In the genomic region with DNA sequence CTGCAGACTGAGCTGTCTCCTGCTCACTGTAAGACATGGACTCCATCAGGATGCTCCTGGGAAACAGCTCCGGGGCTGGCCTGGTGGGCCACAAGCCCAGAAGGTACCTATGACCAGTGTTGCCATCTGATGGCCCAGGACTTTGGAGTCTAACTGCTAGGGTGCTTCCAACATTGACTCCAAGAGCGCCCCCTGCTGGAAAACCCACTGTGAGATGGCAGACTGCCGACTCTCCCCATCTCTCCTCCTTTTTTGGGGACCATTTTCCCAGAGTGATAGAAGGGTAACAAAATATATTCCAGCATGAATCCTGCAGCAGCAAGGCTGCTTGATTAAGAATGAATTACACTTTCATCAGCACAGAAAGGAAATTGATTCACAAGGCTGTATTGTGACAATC, we compare ENCODE assay signal across 7 mouse cellular contexts. TPM values are rescaled to one million over a fixed set of nuclear protein-coding genes. Genes with fewer than 3 reads are reported as not detected.
DNase-seq lines count a peak whose midpoint lies in the region.

No protein-coding gene starts in this region.

- DNase-seq in urinary bladder, adult 18-20 months (ENCODE audit: low spot score in 2 of 2), result peak; percentile 13 to 66
- DNase-seq in urinary bladder, postnatal 10 days (ENCODE audit: low spot score), result no peak
- peak; percentile 79 for DNase-seq in adrenal gland, postnatal 25 days
- DNase-seq in embryo, embryonic 9.5 days (ENCODE audit: extremely low spot score), result peak; percentile 58
- peak; percentile 60 for DNase-seq in kidney, adult 9 months
- peak; percentile 70 for DNase-seq in lung, postnatal 10 days
- peak; percentile 52 for DNase-seq in spleen, adult 12 weeks (ENCODE audit: low spot score)

RNA-seq across cellular contexts. Expression of a gene that starts 26.3 kb away (rescaled TPM):
- not detected in 2 replicates for total RNA-seq in adrenal gland, postnatal 25 days (2021)
